Mouse (Mus musculus) hindbrain, embryonic 12.5 days (tissue): ENCODE measurements around the gene Cyp2t4. TPM values are rescaled to one million over a fixed set of nuclear protein-coding genes. Genes with fewer than 3 reads are reported as not detected.

Experiments used
- ATAC-seq: fragments of 200-750 bp; cut with Nextera tagmentation; 2 replicates; pipeline ENCODE4 v1.8.0; 2017; ENCODE audit warnings: moderate TSS enrichment; ENCODE audit not compliant: low FRiP score
- H3K27ac ChIP-seq: fragments of 300-500 bp; sonication (generic); 2 replicates; pipeline ENCODE4 v1.5.1; 2016; ENCODE audit warnings: mild to moderate bottlenecking
- H3K27me3 ChIP-seq: fragments of 300-500 bp; sonication (generic); 2 replicates; pipeline ENCODE4 v1.6.1; 2016; ENCODE audit warnings: mild to moderate bottlenecking
- H3K36me3 ChIP-seq: fragments of 300-500 bp; sonication (generic); 2 replicates; pipeline ENCODE4 v1.6.1; 2016; ENCODE audit warnings: mild to moderate bottlenecking
- H3K4me1 ChIP-seq: fragments of 300-500 bp; sonication (generic); 2 replicates; pipeline ENCODE4 v1.6.1; 2016
- H3K4me2 ChIP-seq: fragments of 300-500 bp; sonication (generic); replicated peaks from 2 replicates; pipeline ENCODE4 v1.6.1; 2016; ENCODE audit warnings: mild to moderate bottlenecking
- H3K4me3 ChIP-seq: fragments of 300-500 bp; sonication (generic); 2 replicates; pipeline ENCODE4 v1.5.1; 2016; ENCODE audit warnings: mild to moderate bottlenecking
- H3K9ac ChIP-seq: fragments of 300-500 bp; sonication (generic); 2 replicates; pipeline ENCODE4 v1.6.1; 2016; ENCODE audit warnings: mild to moderate bottlenecking, moderate library complexity
- H3K9me3 ChIP-seq: fragments of 300-500 bp; sonication (generic); replicated peaks from 2 replicates; pipeline ENCODE4 v1.6.1; 2016; ENCODE audit warnings: mild to moderate bottlenecking
- WGBS: fragments of 180-500 bp; shearing (Covaris S2); methylation state at CpG from one replicate; pipeline ENCODE4 v1.1.7; 2016; 5-methylcytosine and 5-hydroxymethylcytosine counted together
- polyA plus RNA-seq: library from polyadenylated mRNA; unstranded; fragments of >200 nt; fragmentation: Nextera tagmentation; extraction: Ambion mirVana; gene quantifications from 2 replicates; pipeline ENCODE4 v1.2.1, GENCODE M21; 2016

Gene Cyp2t4
- polyA plus RNA-seq, 1 experiment from 2014 or later, result 0.13 TPM

GRCm38 (mm10) chr7:27174896-27175295 lies 21.4 kb downstream of the Cyp2t4 start:
- Histone ChIP-seq H3K4me1 (peaks cover 9% of the 10 kb centered on the region), H3K27ac (no peak overlapping the region), H3K9ac (no peak overlapping the region), H3K27me3 (no peaks in the 10 kb centered on the region), H3K4me2 (no peak overlapping the region), H3K4me3 (no peak overlapping the region), H3K9me3 (no peaks in the 10 kb centered on the region), H3K36me3 (peaks cover 41% of the 10 kb centered on the region)
- no peak for ATAC-seq
- WGBS, result 92% methylated on average over 7 of the region's 7 CpGs

- peaks cover 19% of the 10 kb centered on the region for H3K36me3 ChIP-seq
- 24% methylated on average over 4 of the region's 4 CpGs for WGBS
- no peaks in the 10 kb centered on the region for H3K27me3 ChIP-seq
- ATAC-seq, result peak; percentile 6
- H3K9ac ChIP-seq, result peak overlapping the region; percentile 66
- H3K4me3 ChIP-seq, result peak overlapping the region; percentile 63
- no peaks in the 10 kb centered on the region for H3K9me3 ChIP-seq
- peaks cover 11% of the 10 kb centered on the region for H3K4me1 ChIP-seq
- peak overlapping the region; percentile 60 for H3K4me2 ChIP-seq
- H3K27ac ChIP-seq, result peak overlapping the region; percentile 96
Measured at GRCm38 (mm10) chr7:27177942-27178323, 24.4 kb downstream of the Cyp2t4 start.

- under 1% methylated on average over 52 of the region's 53 CpGs for WGBS
- H3K4me1 ChIP-seq, result peaks cover 11% of the 10 kb centered on the region
- peaks cover 19% of the 10 kb centered on the region for H3K36me3 ChIP-seq
- peak within 1 kb of the TSS; percentile 60 for H3K4me2 ChIP-seq
- H3K9me3 ChIP-seq, result no peaks in the 10 kb centered on the region
- ATAC-seq, result peak; percentile 98
- H3K9ac ChIP-seq, result peak within 1 kb of the TSS; percentile 66
- no peaks in the 10 kb centered on the region for H3K27me3 ChIP-seq
- H3K27ac ChIP-seq, result peak within 1 kb of the TSS; percentile 96
- peak within 1 kb of the TSS; percentile 63 for H3K4me3 ChIP-seq
Measured at GRCm38 (mm10) chr7:27178324-27179216, 25.1 kb downstream of the Cyp2t4 start, which contains the start of gene Rab4b. Gene Rab4b (minus strand): TSS chr7:27178896.

GRCm38 (mm10) chr7:27179217-27179918 lies 25.9 kb downstream of the Cyp2t4 start:
- Histone ChIP-seq H3K27ac (peak overlapping the region; percentile 79), H3K4me2 (peak overlapping the region; percentile 60), H3K27me3 (no peaks in the 10 kb centered on the region), H3K4me1 (peaks cover 11% of the 10 kb centered on the region), H3K9me3 (no peaks in the 10 kb centered on the region), H3K9ac (peak overlapping the region; percentile 44), H3K4me3 (peak overlapping the region; percentile 63), H3K36me3 (peaks cover 16% of the 10 kb centered on the region)
- ATAC-seq, result peak; percentile 2; the same call in 1 of the 2 replicates
- 48% methylated on average over 16 of the region's 16 CpGs for WGBS

- ATAC-seq, result no peak
- H3K4me2 ChIP-seq, result no peak overlapping the region
- peaks cover 11% of the 10 kb centered on the region for H3K4me1 ChIP-seq
- peaks cover 18% of the 10 kb centered on the region for H3K36me3 ChIP-seq
- no peaks in the 10 kb centered on the region for H3K27me3 ChIP-seq
- no peak overlapping the region for H3K9ac ChIP-seq
- no peak overlapping the region for H3K27ac ChIP-seq
- H3K9me3 ChIP-seq, result no peaks in the 10 kb centered on the region
- H3K4me3 ChIP-seq, result no peak overlapping the region
- 68% methylated on average over 5 of the region's 5 CpGs for WGBS
Measured at GRCm38 (mm10) chr7:27180036-27180435, 26.5 kb downstream of the Cyp2t4 start.

DNA sequence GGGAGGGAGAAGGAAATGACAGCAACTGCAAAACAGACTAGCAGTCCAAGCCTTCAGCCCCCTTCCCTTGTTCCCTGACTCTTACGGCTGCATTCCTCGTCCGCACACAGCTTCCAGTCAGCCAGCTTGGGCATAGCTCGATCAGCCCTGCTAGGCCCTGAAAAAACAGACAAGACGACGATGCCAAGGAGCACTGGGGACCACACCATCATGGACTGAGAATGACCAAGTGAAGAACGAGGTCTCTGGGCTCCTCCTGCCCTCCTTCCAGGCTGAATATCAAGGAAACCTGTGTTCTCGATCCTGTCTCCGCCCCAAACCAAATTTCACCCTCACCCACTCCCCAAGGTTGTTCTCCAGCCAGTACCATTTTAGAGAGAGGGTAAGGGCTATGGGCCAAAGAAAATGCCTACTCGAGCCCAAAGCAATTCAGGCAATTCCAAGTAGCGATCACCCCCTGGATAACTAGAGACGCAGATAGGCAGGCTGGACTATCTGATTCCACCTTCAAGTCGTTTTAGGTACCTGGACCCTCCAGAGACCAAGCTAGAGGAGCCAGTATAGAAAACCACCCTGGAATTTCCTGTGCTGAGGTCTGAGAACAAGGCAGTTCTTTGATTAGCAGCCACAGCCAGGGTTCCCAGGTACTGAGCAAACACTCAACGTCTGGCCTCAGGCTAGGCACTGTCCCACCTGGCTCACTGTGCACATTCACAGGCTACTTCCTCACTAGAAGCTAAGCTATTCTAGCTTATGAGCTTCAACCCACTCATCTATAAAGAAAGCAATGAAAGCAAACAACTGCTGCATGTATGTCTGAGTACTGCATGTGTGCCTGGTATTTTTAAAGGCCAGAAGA lies 27.6 kb downstream of the Cyp2t4 start, which contains the start of the genes Gm21983 and Mia:
Gene Gm21983 (minus strand): TSS at position 250 of the 859 bp plus-strand sequence.
Gene Mia (minus strand): TSS at position 321 of the 859 bp plus-strand sequence.
- Histone ChIP-seq H3K36me3 (peaks cover 29% of the 10 kb centered on the region), H3K27ac (peak within 1 kb of the TSS; percentile 68), H3K9me3 (no peaks in the 10 kb centered on the region), H3K9ac (no peak within 1 kb of the TSS), H3K27me3 (no peaks in the 10 kb centered on the region), H3K4me2 (no peak within 1 kb of the TSS), H3K4me1 (peaks cover 11% of the 10 kb centered on the region), H3K4me3 (peak within 1 kb of the TSS; percentile 9; the same call in 1 of the 2 replicates)
- no peak for ATAC-seq
- WGBS, result 67% methylated on average over 14 of the region's 14 CpGs

DNA sequence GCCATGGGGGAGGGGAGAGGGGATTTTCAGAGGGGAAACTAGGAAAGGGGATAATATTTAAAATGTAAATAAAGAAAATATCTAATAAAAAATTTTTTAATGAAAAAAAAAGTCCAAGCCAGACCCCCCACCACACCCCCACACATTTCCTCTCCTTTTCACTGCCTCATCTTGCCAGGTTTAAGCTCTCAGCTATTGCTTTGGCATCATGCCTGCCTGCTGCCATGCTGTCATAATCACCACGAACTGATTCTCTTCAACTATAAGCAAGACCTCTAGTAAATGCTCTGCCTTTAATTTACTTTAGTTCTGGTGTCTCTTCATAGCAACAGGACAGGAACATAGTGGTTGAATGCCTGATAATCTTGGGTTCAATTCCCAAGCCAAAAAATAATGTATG lies 29.0 kb downstream of the Cyp2t4 start:
- peaks cover 11% of the 10 kb centered on the region for H3K4me1 ChIP-seq
- H3K27ac ChIP-seq, result no peak overlapping the region
- WGBS, result 86% methylated on average over 1 of the region's 1 CpGs
- no peak for ATAC-seq
- peaks cover 43% of the 10 kb centered on the region for H3K36me3 ChIP-seq
- no peak overlapping the region for H3K4me2 ChIP-seq
- no peak overlapping the region for H3K4me3 ChIP-seq
- no peak overlapping the region for H3K9ac ChIP-seq
- H3K27me3 ChIP-seq, result no peaks in the 10 kb centered on the region
- no peaks in the 10 kb centered on the region for H3K9me3 ChIP-seq

DNA sequence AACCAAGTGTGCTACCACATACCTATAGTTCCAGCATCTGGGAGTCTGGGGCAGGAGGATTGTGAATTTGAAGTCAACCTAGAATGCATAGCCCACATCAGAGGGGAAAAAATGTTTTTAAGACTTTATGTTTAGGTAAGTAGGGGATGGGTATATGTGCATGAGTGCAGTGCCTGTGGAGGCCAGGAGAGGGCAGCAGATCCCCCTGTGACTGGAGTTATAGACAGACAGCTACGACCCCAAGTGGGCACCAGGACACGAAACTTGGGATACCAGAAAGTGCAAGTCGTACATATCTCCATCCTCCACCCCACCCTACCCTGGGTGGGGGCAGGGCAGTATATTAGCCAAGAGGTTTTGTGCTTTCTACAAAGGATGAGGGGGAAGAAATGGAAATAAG lies 31.4 kb downstream of the Cyp2t4 start:
- 72% methylated on average over 3 of the region's 3 CpGs for WGBS
- H3K9me3 ChIP-seq, result no peaks in the 10 kb centered on the region
- H3K4me1 ChIP-seq, result 0 out of 2 replicates have a peak, but pooled peaks cover 2% of the 10 kb centered on the region
- peaks cover 68% of the 10 kb centered on the region for H3K36me3 ChIP-seq
- no peak overlapping the region for H3K27ac ChIP-seq
- H3K4me3 ChIP-seq, result no peak overlapping the region
- no peak overlapping the region for H3K9ac ChIP-seq
- ATAC-seq, result no peak
- no peaks in the 10 kb centered on the region for H3K27me3 ChIP-seq
- H3K4me2 ChIP-seq, result no peak overlapping the region

DNA sequence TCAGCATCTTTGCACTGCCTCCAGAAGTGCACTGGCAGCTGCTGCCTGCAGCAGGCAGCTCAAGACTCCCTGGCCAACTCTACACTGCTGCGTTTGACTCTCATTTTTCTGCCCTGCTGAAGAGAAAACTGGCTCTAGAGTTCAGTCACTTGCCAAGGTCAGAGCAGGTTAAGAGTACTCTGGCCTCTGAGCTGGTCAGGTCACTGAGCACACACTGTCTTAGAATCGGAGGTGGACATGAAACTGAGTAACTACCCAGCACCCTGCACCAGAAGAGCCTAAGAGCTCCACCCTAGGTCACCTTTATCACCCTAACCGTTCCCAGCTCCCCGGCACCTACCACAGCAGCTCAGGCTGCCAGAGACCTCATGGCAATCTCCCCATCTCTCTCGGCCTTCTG lies 32.5 kb downstream of the Cyp2t4 start:
- WGBS, result 94% methylated on average over 5 of the region's 5 CpGs
- no peak overlapping the region for H3K27ac ChIP-seq

GRCm38 (mm10) chr7:27189271-27189931 lies 35.9 kb downstream of the Cyp2t4 start:
- WGBS, result 93% methylated on average over 10 of the region's 10 CpGs
- ATAC-seq, result peak; percentile 47; the same call in 1 of the 2 replicates
- H3K9me3 ChIP-seq, result no peaks in the 10 kb centered on the region
- H3K4me2 ChIP-seq, result no peak overlapping the region
- no peak overlapping the region for H3K4me3 ChIP-seq
- no peak overlapping the region for H3K27ac ChIP-seq
- H3K27me3 ChIP-seq, result no peaks in the 10 kb centered on the region
- H3K36me3 ChIP-seq, result peaks cover 96% of the 10 kb centered on the region
- no peak overlapping the region for H3K9ac ChIP-seq
- peaks cover 10% of the 10 kb centered on the region for H3K4me1 ChIP-seq

More for the DNA sequence above, 32.5 kb downstream of the Cyp2t4 start:
- H3K27me3 ChIP-seq, result no peaks in the 10 kb centered on the region
- H3K9ac ChIP-seq, result no peak overlapping the region
- H3K4me3 ChIP-seq, result no peak overlapping the region
- no peaks in the 10 kb centered on the region for H3K9me3 ChIP-seq
- no peak for ATAC-seq
- H3K4me1 ChIP-seq, result no peaks in the 10 kb centered on the region
- peaks cover 78% of the 10 kb centered on the region for H3K36me3 ChIP-seq
- no peak overlapping the region for H3K4me2 ChIP-seq

DNA sequence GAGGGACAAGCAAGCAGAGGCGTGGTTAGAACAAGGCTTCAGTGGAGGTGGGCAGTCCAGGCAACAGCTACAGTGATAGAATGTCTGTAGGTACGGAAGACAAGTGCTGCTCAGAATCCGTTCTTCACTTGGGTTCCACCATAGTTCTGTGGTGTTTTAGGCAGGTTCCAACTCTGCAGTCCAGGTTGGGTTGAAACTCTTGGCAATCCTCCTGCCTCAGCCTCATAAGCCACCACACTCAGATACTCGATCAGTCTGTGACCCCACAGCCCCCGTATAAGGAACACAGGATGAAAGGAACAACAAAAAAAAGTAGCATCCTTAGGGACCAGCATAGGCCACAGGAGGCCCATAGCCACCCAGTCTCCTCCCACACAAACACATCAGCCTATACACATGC lies 38.9 kb downstream of the Cyp2t4 start:
- 95% methylated on average over 5 of the region's 5 CpGs for whole genome bisulfite sequencing

More for the DNA sequence above, 38.9 kb downstream of the Cyp2t4 start:
- peaks cover 66% of the 10 kb centered on the region for H3K36me3 ChIP-seq
- H3K27me3 ChIP-seq, result no peaks in the 10 kb centered on the region
- no peak overlapping the region for H3K4me3 ChIP-seq
- H3K9me3 ChIP-seq, result no peaks in the 10 kb centered on the region
- no peak overlapping the region for H3K4me2 ChIP-seq
- no peak for ATAC-seq
- H3K9ac ChIP-seq, result no peak overlapping the region
- no peak overlapping the region for H3K27ac ChIP-seq
- H3K4me1 ChIP-seq, result peaks cover 21% of the 10 kb centered on the region
